Mouse (Mus musculus): ENCODE data around the gene Tmem132a.

DNA sequence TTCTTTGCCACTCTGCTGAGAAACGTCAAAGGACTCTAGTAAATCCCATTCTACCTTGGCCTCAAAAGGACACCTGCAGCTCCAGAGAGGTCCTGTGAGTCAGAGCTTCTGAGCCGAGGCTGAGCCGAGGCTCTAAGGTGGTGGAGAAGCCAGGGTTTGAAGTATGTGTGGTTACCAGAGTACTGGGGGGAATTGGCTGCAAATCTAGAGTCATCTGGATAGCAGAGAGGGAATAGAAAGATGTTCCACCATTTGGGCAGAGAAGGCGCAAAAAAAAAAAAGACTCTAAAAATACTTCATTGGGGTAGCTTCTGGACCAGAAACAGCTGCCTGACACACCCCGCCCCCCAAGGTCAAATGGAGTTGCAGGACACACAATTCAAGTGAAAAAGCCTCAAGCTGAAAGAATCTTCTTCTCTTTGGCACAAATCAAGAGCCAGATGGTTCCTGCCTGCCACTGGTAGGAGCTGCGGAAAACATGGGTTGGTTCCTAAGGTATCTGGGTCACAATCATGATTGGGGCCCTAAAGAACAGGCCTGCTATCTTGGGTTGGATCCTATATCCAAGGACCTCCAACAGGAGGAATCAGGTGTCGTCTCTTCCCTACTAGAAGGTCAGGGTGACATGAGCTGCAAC is 8.6 kb upstream of the Tmem132a start:
- TF ChIP-seq FLI1 (IDR thresholded peaks at IDR 0.05; ENCODE audit: low read length): no peak
- no peak for TF ChIP-seq GATA1 (IDR thresholded peaks at IDR 0.05; ENCODE audit: borderline replicate concordance, low read length)

All from megakaryocyte, embryonic 14.5 days (primary cell).